Mouse (Mus musculus): ENCODE results near the gene Ankrd35. TPM values are rescaled to one million over a fixed set of nuclear protein-coding genes. Genes with fewer than 3 reads are reported as not detected.

Ankrd35 gene
- total RNA-seq, 2 experiments from 2014 or later, result 6.8 to 7.0 TPM

DNA sequence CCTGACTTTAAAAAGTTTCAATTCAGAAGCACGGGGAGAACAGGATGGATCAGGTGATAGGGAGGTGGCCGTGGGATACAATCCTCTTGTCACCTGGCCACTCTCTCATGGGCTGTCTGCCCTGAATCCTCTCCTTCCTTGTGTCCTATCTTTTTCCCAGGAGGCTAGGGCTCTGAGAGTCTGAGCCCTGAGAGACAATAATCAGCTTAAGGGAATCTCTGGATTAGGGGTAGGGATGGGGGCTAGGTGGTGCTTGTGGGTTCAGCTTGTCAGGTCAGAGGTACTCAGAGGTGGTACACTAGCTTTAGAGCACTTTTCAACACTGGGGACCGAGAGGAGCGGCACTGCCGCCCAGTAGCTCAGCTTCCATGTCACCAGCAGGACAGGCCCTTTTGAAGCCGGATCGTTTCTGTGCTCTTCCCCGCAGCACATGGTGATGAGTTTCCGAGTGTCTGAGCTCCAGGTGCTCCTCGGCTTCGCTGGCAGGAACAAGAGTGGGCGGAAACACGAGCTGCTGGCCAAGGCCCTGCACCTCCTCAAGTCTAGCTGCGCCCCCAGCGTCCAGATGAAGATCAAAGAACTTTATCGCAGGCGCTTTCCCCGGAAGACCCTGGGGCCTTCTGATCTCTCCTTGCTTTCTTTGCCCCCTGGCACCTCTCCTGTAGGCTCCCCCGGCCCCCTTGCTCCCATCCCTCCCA, 29.2 kb downstream of the Ankrd35 start:
- intact Hi-C loops (cut with DNase I), result no loop called here
- DNase-seq (ENCODE audit: low spot score in 2 of 2), result peak in 1 of 2 experiments; percentile 48

DNA sequence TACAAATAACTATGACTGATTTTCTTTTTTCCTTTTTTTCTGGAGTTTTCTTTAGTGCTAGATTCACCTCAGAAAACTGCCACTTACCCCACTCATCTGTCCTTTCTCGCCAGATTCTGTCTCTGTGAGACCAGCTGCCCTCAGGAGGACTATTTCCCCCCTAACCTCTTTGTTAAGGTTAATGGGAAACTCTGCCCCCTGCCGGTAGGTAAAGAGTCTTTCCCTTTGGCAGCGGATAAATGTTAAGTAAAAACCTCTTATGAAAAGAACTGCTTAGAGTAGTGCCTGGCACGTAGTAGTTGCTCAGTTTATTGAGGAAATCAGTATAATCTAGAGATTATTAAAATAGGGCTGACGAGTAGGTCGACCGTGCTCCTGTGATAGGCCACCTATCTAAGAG, 30.4 kb downstream of the Ankrd35 start:
- intact Hi-C loops (cut with DNase I), result no loop called here
- no peak for DNase-seq (ENCODE audit: low spot score in 2 of 2)

DNA sequence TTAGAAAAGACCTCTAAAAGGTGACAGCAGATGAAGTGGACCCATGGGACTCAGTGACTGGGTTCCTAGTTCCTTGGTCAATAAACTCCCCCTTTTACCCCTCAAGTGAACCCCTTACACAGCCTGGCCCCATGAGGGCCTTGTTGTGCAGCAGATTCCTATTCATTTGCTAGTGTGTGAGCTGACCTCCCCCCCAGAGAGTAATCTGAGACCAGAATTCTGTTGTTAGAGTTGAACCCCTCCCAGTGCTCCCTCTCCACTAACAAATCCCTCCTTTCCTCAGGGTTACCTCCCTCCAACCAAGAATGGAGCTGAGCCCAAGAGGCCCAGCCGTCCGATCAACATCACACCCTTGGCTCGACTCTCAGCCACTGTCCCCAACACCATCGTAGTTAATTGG, 31.1 kb downstream of the Ankrd35 start:
- no peak for DNase-seq (ENCODE audit: low spot score in 2 of 2)
- intact Hi-C loops (cut with DNase I), result no loop called here

DNA sequence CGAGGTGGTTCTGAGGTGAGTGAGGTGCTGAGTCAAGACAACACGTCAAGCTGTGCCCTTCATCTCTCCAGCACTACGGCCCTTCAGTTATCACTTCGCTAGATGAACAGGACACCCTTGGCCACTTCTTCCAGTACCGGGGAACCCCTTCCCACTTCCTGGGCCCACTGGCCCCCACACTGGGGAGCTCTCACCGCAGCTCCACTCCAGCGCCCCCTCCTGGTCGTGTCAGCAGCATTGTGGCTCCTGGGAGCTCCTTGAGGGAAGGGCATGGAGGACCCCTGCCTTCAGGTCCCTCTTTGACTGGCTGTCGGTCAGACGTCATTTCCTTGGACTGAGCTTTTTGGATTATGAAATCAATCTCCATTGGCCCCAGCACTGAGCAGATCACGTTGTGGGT, 34.8 kb downstream of the Ankrd35 start:
- DNase-seq (ENCODE audit: low spot score in 2 of 2), result no peak
- intact Hi-C loops (cut with DNase I), result no loop called here

DNA sequence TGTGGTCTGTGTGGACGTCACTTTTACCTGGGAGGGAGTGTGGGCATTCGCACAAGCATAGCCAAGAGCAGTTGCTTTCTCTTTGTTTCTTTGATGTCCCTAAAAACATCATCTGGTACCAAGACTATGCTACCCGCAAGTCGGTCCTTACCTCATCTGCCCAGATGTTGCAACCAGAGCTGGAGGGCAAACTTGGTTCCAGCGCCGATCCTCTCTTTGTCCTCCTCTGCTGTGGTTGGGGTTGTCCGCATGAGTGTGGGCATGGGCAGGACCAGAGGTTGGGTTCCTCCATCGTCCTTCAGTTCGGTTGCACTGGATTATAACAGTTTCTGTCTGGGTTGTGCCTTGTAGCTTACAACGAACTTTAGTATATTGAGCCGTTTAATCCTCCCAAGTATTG, 36.3 kb downstream of the Ankrd35 start:
- intact Hi-C loops (cut with DNase I), result no loop called here
- no peak for DNase-seq (ENCODE audit: low spot score in 2 of 2)

DNA sequence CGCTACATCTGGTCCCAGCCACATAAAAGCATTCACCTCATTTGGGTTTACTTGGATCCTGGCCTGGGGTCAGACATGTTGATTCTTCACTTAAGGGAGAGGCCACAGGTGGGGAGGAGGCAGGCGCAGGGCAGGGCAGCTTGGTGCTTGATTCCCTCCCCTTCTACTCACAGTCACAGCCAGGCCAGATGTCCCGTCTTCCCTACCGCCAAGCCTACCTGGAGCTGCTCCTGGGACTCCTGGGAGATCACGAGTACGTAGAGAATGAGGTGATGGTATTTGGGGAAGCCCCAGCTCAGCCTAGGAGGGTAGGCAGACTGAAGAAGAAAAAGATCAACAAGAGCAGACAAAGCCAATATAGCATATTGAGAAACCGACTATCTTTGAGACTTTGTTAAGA, 37.1 kb downstream of the Ankrd35 start:
- intact Hi-C loops (cut with DNase I), result no loop called here
- DNase-seq (ENCODE audit: low spot score in 2 of 2), result no peak

DNA sequence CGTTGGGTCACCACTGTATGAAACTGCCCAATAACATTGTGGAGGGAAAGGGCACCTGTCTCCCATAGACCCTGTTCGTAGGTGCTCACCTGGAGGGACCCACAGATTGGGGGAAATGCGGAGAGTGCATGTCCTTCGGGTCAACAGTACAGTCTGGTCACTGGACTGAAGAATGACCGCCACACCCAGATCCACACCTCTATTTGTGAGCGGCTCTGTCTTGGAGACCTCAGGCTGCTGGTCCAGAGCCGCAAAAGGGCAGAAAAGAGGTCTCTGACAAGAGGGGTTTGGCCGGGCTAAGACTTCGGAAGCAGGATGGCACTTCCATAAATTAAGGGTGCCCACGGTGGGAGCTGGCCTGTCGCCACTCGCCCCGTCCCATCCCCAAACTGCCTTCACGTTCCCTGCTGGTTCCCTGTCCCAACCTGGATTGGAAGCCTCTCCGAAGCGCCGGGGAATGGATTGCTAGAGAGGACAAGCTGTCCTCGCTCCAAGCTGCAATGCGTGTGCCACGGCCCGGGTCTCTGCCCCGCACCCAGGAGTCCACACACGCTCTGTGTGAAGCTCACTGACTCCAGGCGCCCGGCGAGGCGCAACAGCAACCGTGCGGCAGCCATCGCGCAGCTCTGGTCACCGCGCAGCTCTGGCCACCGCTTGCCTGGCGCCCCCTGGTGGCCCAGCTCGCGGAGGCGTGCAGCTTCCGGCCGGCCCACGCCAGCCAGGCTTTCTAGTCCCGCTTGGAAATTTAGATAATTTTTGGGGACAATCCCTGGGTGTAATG, 38.2 kb downstream of the Ankrd35 start, which contains the start of gene Nudt17:
TSS of gene Nudt17 (minus strand) at position 660 of the 781 bp plus-strand sequence.
- peak; percentile 83 to 88 for DNase-seq (ENCODE audit: low spot score in 2 of 2)
- intact Hi-C loops (cut with DNase I), result loop anchor here (2.0 kb wide), 1 partner anchor 161 kb away; no protein-coding TSS in a partner anchor

DNA sequence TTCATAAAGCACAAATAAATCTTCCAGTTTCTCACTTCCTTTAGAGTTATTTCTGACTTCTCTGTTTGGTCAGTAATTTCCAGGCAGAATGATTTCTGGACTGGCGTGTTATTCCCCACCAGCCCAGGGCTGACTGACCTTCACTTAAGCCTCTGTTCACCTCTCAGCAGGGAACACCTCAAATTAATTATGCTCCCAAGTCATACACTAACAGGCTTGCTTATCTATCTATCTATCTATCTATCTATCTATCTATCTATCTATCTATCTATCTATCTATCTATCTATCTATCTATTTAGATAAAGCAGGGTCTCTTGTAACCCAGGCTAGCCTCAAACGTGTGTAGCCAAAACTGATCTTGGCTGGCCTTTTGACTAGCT, 38.7 kb downstream of the Ankrd35 start:
- DNase-seq (ENCODE audit: low spot score in 2 of 2), result no peak
- intact Hi-C loops (cut with DNase I), result loop anchor here (2.0 kb wide), 1 partner anchor 162 kb away; no protein-coding TSS in a partner anchor

DNA sequence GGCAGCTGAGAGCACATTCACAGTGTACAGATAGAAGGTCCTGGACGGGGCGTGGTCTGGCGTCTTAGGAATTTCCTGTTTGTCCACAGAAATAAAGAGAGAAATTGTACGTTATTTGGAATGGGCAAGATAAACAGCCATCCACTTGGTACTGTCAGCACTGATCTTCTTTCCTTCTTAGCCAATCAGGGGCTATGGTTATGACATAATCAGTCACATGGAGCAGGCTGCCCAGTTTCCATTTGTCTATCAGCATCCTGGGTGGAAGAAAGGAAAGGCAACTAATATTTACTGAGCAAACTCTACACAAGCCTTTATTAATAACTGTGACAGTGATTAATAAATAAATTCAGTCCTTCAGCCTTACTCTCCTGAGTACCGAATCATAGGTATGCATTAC, 44.4 kb downstream of the Ankrd35 start:
- intact Hi-C loops (cut with DNase I), result no loop called here
- no peak for DNase-seq (ENCODE audit: low spot score in 2 of 2)

DNA sequence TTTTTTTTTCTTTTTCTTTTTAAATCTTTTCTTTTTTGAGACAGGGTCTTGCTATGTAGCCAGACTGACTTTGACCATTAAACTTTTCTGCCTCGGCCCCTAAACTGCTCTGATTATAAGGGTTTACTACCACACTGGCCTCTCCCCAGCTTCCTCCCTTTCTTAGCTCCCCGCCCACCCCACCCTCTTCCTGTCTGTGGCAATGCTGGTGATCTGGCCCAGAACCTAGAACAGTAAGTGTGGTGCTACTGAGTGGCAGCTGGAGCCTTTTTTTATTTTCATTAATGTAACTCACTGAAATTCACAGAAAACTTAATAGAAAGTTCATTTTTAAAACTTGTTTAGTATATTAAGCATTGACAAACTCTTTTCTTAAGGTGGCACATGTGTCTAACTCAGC, 45.9 kb downstream of the Ankrd35 start:
- intact Hi-C loops (cut with DNase I), result no loop called here
- DNase-seq (ENCODE audit: low spot score in 2 of 2), result no peak

DNA sequence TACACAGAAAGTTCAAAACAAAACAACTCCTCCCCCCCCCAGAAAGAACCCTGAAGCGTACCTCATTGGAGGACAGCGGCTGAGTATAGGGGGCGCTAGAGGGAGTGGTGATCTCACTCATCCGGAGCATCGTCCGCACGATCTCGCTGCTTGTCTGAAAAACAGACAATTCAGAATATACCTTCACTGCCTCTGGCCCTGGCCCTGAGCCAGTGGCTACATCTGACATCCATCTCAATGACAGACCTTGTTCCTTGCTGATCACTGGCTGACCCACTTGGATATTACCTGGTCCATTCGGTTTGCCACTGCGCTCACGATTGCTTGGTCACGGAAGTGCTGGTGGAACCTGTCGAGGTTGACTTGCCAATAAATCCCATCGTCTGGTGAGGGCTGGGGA, 49.2 kb downstream of the Ankrd35 start:
- intact Hi-C loops (cut with DNase I), result no loop called here
- DNase-seq (ENCODE audit: low spot score in 2 of 2), result peak in 1 of 2 experiments; percentile 43

DNA sequence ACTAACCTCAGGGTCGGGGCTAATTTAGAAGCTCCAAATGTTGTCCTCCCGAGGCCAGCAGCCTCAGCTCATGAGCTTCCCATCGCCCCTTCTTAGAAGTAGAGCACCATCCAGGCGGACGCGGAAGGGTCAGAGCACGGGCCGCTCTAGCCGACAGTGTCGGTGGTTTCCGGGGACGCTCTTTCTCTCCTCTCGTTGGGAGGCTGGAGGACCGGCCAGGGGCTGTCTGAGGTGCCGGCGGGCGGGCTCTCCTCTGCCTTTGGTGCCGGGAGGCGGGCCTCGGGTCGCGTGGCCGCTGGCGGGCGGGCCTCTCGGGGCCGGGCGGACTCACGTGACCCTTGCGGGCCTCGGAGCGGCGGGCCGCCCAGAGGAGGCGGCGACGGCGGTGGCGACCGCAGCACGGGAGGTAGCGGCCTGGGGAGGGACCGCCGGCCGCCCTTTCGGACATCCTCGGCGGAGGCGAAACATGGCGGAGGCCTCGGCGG, 57.5 kb downstream of the Ankrd35 start, which contains the start of the genes Polr3c and Rnf115:
TSS of gene Polr3c (minus strand) at position 286 of the 485 bp plus-strand sequence.
TSS of gene Rnf115 (plus strand) at position 322 of the 485 bp plus-strand sequence.
- intact Hi-C loops (cut with DNase I), result no loop called here
- peak; percentile 96 to 97 for DNase-seq (ENCODE audit: low spot score in 2 of 2)

DNA sequence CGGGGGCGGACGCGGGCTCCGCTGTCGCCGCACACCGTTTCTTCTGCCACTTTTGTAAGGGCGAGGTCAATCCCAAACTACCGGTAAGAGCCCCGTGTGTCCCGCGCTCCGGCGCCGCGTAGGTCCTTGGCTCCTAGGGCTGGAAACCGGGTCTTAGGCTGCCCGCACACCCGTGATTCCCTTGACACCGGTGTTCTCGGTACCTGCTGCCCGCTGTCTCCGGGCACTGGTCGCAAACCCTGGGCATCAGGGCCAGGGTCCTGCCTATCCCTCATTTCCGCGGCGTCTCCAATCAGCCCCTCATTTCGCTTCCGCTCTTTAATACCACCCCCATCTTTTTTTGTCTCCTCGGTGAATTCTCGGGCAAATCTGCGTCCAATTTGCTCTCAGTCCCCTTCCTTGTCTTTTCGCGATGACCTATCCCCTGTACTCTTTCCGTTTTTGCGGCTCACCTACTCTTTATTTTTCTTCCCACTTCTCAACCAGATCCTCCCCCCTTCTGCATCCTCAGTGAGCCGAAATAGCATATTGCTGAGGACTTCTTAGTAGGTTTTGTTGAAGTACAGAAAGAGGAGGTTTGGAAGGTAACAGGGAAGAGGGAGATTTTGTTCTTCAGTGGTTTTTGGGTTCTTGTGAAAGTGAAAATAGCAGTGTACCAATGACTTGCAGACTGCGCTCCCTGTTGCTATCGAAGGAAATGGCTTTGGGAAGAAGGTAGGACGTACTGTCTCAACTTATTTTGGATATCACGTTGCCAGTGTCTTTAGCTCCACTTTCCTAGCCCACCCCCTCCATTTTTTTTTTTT, 58.1 kb downstream of the Ankrd35 start:
- intact Hi-C loops (cut with DNase I), result no loop called here
- peak; percentile 36 to 77 for DNase-seq (ENCODE audit: low spot score in 2 of 2)

DNA sequence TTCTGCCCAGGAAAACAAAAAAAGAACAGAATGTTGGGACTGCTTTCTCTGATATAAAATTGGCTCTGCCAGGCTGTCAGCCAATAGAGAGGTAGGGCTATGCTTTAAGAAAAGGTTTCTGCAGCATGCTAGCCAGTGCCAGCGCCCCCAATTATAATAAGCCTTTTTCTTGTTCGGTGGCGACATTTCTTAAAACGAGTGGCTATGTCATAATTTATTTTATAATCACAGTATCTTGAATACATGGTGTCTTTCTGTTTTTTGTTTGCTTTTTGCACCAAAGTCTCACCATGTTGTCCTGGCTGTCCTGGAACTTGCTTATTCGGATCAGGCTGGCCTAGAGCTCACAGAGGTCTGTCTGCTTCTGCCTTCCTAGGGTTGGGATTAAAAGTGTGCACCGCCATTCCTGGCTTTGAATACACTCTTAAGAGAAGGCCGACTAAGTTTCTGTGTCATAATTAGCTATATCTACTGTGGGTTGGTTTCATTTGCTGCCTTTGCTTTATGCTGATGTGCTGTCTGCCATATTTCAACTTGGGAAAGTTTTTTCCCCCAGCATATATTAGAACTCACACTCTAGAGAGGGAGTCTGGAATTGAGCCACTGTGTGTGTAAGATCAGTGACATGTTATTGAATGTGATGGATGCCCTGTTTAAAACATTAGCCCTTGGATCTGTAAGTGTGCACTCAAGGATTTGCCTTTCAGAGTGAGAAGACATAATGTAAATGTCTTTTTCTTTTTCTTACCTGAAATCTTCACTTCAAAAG, 58.9 kb downstream of the Ankrd35 start:
- DNase-seq (ENCODE audit: low spot score in 2 of 2), result no peak

DNA sequence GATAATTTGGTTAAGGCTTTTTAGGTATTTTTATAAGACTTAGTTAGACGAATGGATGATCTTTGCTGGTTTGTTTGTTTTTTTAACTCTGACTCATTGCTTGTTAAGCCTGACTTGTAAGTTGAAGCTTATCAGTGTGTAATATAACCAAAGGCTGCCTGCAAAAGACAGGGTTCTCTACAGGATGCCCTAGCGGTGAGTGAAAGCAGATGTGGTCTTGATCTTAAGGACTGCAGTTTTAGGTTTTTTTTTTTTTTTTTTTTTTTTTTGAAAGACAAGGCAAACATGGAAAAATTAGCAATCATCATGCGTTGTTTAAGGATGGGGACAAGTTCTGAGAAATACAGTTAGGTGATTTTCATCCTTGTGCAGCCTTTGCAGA, 59.5 kb downstream of the Ankrd35 start:
- DNase-seq (ENCODE audit: low spot score in 2 of 2), result no peak
- intact Hi-C loops (cut with DNase I), result no loop called here

More for the DNA sequence above, 58.9 kb downstream of the Ankrd35 start:
- intact Hi-C loops (cut with DNase I), result no loop called here

DNA sequence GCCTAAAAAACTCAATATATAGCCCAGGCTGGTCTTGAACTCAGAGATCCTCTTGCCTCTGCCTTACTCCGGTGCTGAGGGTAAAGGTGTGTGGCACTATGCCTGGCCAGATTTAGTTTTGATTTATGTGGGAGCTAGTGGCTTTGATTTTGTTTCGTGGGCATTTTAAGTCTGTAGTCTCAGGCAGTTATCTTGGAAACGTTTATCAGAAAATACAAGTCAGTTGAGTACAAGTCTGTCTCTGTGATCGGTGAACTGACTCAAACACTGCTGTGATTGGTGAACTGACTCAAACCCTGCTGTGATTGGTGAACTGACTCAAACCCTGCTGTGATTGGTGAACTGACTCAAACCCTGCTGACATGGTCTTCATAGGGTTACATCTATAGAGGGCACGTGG, 60.9 kb downstream of the Ankrd35 start:
- DNase-seq (ENCODE audit: low spot score in 2 of 2), result no peak
- intact Hi-C loops (cut with DNase I), result no loop called here

DNA sequence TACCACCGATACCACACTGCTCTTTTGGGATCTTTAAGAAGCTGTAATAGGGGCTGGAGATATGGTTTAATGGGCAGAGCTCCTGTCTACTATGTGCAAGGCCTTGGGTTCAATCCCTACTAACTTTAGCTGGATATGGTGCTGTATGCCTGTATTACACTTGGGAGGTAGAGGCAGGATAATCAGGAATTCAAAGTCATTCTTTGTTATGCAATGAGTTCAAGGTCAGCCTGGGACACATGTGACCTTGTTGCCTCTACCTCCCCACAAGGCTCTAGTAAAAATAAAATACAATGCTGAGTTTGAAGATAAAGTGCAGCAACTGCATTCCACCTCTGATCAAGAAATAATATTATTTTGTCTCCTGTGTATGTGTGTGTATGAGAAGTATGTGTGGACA, 64.1 kb downstream of the Ankrd35 start:
- intact Hi-C loops (cut with DNase I), result no loop called here
- DNase-seq (ENCODE audit: low spot score in 2 of 2), result no peak

DNA sequence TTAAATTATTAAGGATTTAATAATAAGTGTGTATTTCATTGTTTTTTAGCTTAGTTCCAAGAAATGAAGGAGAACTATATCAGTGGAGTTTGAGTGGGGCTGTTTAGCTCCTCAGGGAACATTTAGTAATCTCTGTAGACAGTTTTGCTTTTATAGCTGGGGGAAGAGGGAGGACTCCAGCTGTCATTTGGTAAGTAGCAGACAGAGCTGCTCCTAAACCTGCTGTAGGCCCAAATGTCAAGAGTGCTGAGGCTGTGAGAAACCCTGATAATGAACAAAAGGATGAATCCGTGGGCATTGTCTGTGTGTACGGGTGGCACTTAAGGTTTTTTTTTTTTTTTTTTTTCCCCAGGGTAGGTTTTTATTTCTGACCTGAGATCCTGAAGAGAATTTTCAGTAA, 65.3 kb downstream of the Ankrd35 start:
- intact Hi-C loops (cut with DNase I), result no loop called here
- DNase-seq (ENCODE audit: low spot score in 2 of 2), result peak in 1 of 2 experiments; percentile 33

DNA sequence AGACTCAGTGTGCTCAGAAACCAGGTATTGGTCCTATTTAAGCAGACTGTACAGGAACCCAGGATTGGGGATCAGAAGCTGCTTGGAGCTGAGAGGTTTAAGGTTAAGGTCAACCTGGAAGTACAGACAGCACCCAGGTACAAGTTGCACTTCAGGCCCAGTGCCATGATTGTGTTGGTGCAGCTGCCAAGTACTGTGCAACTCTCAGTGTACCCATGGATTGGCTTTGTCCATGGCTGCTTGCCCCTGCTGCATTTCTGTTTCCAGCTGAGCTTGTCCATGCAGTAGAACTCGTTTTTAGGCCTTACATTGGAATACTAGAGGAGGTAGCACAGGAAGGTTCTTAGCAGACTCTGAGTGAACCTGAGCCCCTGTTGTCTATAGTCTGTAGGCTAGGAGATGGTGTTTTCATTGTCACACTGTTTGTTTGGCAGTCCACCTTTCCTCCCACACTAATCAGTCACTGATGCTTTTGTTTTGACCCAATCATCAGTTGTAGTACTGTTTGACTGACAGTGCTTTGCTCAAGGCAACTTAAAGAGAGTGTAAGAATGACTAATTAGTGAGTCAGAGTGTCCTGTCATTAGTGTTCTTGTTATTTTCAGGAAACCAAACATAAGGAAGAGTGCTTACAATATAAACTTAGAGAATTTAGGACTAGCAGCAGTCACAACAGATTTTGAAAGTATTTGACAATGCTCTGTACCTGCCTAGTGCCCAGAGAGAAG, 67.2 kb downstream of the Ankrd35 start:
- intact Hi-C loops (cut with DNase I), result no loop called here
- DNase-seq (ENCODE audit: low spot score in 2 of 2), result no peak
